Mouse (Mus musculus): Measurements from ENCODE around the gene Mis18a. TPM values are rescaled to one million over a fixed set of nuclear protein-coding genes. Genes with fewer than 3 reads are reported as not detected.

The Mis18a gene
- total RNA-seq, 4 experiments from 2014 or later, result 5.4 to 7.8 (median 6.1) TPM

GRCm38 (mm10) chr16:90703646-90704045 lies 23.6 kb downstream of the Mis18a start:
- no peak for DNase-seq

- DNase-seq, result no peak
Observed at GRCm38 (mm10) chr16:90701541-90701940, 25.7 kb downstream of the Mis18a start.

GRCm38 (mm10) chr16:90699390-90699789 lies 27.8 kb downstream of the Mis18a start:
- no peak for DNase-seq

GRCm38 (mm10) chr16:90696306-90696705 lies 30.9 kb downstream of the Mis18a start:
- DNase-seq, result no peak

- DNase-seq, result no peak
Observed at GRCm38 (mm10) chr16:90695121-90695520, 32.1 kb downstream of the Mis18a start.

GRCm38 (mm10) chr16:90694719-90695118 lies 32.5 kb downstream of the Mis18a start:
- no peak for DNase-seq

GRCm38 (mm10) chr16:90693625-90694024 lies 33.6 kb downstream of the Mis18a start:
- DNase-seq, result no peak

- DNase-seq, result no peak
Observed at GRCm38 (mm10) chr16:90692704-90693385, 34.4 kb downstream of the Mis18a start.

GRCm38 (mm10) chr16:90687687-90688263 lies 39.4 kb downstream of the Mis18a start:
- no peak for DNase-seq

GRCm38 (mm10) chr16:90687011-90687410 lies 40.2 kb downstream of the Mis18a start:
- DNase-seq, result no peak

- no peak for DNase-seq
Observed at GRCm38 (mm10) chr16:90684092-90684491, 43.1 kb downstream of the Mis18a start.

GRCm38 (mm10) chr16:90679984-90680383 lies 47.2 kb downstream of the Mis18a start:
- DNase-seq, result no peak

GRCm38 (mm10) chr16:90678820-90679219 lies 48.4 kb downstream of the Mis18a start:
- DNase-seq, result no peak

GRCm38 (mm10) chr16:90676920-90677574 lies 50.2 kb downstream of the Mis18a start:
- peak; percentile 78 for DNase-seq

GRCm38 (mm10) chr16:90674651-90675050 lies 52.6 kb downstream of the Mis18a start:
- DNase-seq, result no peak

GRCm38 (mm10) chr16:90673507-90674354 lies 53.5 kb downstream of the Mis18a start:
- no peak for DNase-seq

Other genes starting within 250 kb of the Mis18a start
- gene Mrap, start 10.8 kb upstream of the Mis18a start, total RNA-seq (2022), result 100 to 1,000 TPM; 200 to 615 (median 376) TPM
- 10 to 100 TPM; 13.5 to 20.2 (median 15.3) TPM for gene Urb1, start 83.0 kb upstream of the Mis18a start, total RNA-seq (2022)
- gene Eva1c, start 99.3 kb upstream of the Mis18a start, total RNA-seq (2022), result 1 to 10 TPM; 4.6 to 7.5 (median 6.1) TPM
- 10 to 100 TPM; 28.6 to 44.3 (median 38.4) TPM for gene Cfap298, start 207.7 kb upstream of the Mis18a start, total RNA-seq (2022)